In genomic region chr8:105621841-105622240, GRCm38 (mm10) we compare ENCODE assay signal across 9 mouse cellular contexts. TPM values are rescaled to one million over a fixed set of nuclear protein-coding genes. Genes with fewer than 3 reads are reported as not detected.
DNase-seq lines count a peak whose midpoint lies in the region; ATAC-seq lines count a peak whose summit lies in the region.
"Had no signal": no experiment of that assay in that cellular context is flagged by ENCODE, and none has a peak within 500 bp of the region (broad histone marks: within the 10 kb centered on the region; RNA-seq: fewer than 3 reads in every experiment).

No protein-coding gene starts in this region.

- no peak overlapping the region for H3K27ac ChIP-seq in heart, embryonic 10.5 days
- H3K27ac ChIP-seq in hindbrain, embryonic 15.5 days (replicated peaks), result peak overlapping the region; percentile 51; the same call in 1 of the 2 replicates
- H3K27ac ChIP-seq in neural tube, embryonic 13.5 days (replicated peaks), result peak overlapping the region; percentile 73

- 83% methylated on average over 4 of the region's 4 CpGs for WGBS in heart, embryonic 10.5 days
- 33% methylated on average over 4 of the region's 4 CpGs for WGBS in hindbrain, embryonic 15.5 days
- WGBS in neural tube, embryonic 13.5 days, result 35% methylated on average over 4 of the region's 4 CpGs

- no peak overlapping the region for H3K4me3 ChIP-seq in heart, embryonic 10.5 days
- H3K4me3 ChIP-seq in hindbrain, embryonic 15.5 days, result no peak overlapping the region
- H3K4me3 ChIP-seq in neural tube, embryonic 13.5 days, result no peak overlapping the region

- no peaks in the 10 kb centered on the region for H3K27me3 ChIP-seq in heart, embryonic 10.5 days (ENCODE audit: insufficient read depth, poor library complexity, severe bottlenecking)
- no peaks in the 10 kb centered on the region for H3K27me3 ChIP-seq in hindbrain, embryonic 15.5 days
- H3K27me3 ChIP-seq in neural tube, embryonic 13.5 days, result no peaks in the 10 kb centered on the region
- H3K27me3 ChIP-seq: megakaryocyte, embryonic 14.5 days had no signal

- DNase-seq in heart, embryonic 10.5 days (ENCODE audit: low spot score), result peak; percentile 64
- DNase-seq in heart, adult 11 months, result no peak
- peak; percentile 13 for DNase-seq in right cerebral cortex, postnatal 14 days
- no peak for DNase-seq in right cerebral cortex, postnatal 25 days
- DNase-seq in c-Kit-positive CD71-positive TER-119-positive erythroid progenitor cells, embryonic 14.5 days (ENCODE audit: low spot score), result no peak
- DNase-seq in left cerebral cortex, postnatal 14 days (ENCODE audit: low spot score in 2 of 2), result no peak

- H3K4me1 ChIP-seq in heart, embryonic 10.5 days, result peaks cover 35% of the 10 kb centered on the region
- H3K4me1 ChIP-seq in hindbrain, embryonic 15.5 days (replicated peaks), result peaks cover 18% of the 10 kb centered on the region
- H3K4me1 ChIP-seq in neural tube, embryonic 13.5 days (replicated peaks), result peaks cover 46% of the 10 kb centered on the region

- ATAC-seq in hindbrain, embryonic 15.5 days (ENCODE audit: low FRiP score, low read depth), result peak; percentile 9; the same call in 1 of the 2 replicates
- ATAC-seq in neural tube, embryonic 13.5 days (ENCODE audit: low read depth), result no peak

- no peaks in the 10 kb centered on the region for H3K9me3 ChIP-seq in heart, embryonic 10.5 days
- H3K9me3 ChIP-seq in hindbrain, embryonic 15.5 days, result no peaks in the 10 kb centered on the region
- no peaks in the 10 kb centered on the region for H3K9me3 ChIP-seq in neural tube, embryonic 13.5 days
- H3K9me3 ChIP-seq: megakaryocyte, embryonic 14.5 days had no signal

- no peak overlapping the region for H3K9ac ChIP-seq in hindbrain, embryonic 15.5 days
- peak overlapping the region; percentile 26; the same call in 1 of the 2 replicates for H3K9ac ChIP-seq in neural tube, embryonic 13.5 days

- peaks cover 67% of the 10 kb centered on the region for H3K36me3 ChIP-seq in heart, embryonic 10.5 days
- H3K36me3 ChIP-seq in hindbrain, embryonic 15.5 days, result peaks cover 49% of the 10 kb centered on the region
- peaks cover 62% of the 10 kb centered on the region for H3K36me3 ChIP-seq in neural tube, embryonic 13.5 days

- intact Hi-C loops in left cerebral cortex, postnatal 14 days (cut with DNase I), result loop anchor here (2.0 to 5.0 kb wide), 2 partner anchors 15 to 75 kb away; partner anchors contain the start of genes Agrp and Ctcf

- no peak overlapping the region for H3K4me2 ChIP-seq in hindbrain, embryonic 15.5 days
- no peak overlapping the region for H3K4me2 ChIP-seq in neural tube, embryonic 13.5 days

RNA-seq across cellular contexts. Expression of gene Ctcf, which starts 14.5 kb away (rescaled TPM):
- polyA plus RNA-seq in heart, embryonic 10.5 days (2016; fragmentation: Nextera tagmentation; extraction: Ambion mirVana), result 70.3 and 103 TPM in 2 replicates
- 100 and 101 TPM in 2 replicates for polyA plus RNA-seq in hindbrain, embryonic 15.5 days (2015; fragmentation: Nextera tagmentation; extraction: Ambion mirVana)
- polyA plus RNA-seq in neural tube, embryonic 13.5 days (2015; fragmentation: Nextera tagmentation; extraction: Ambion mirVana), result 105 and 118 TPM in 2 replicates
- 10 to 100 TPM; 57.5 to 58.9 TPM for total RNA-seq in left cerebral cortex, postnatal 14 days (2021)

RNA-seq across cellular contexts. Expression of gene Agrp, which starts 15.4 kb away (rescaled TPM):
- 0.31 and 0.35 TPM in 2 replicates for polyA plus RNA-seq in heart, embryonic 10.5 days (2016; fragmentation: Nextera tagmentation; extraction: Ambion mirVana)
- polyA plus RNA-seq in hindbrain, embryonic 15.5 days (2015; fragmentation: Nextera tagmentation; extraction: Ambion mirVana), result 0.56 and 0.80 TPM in 2 replicates
- polyA plus RNA-seq in neural tube, embryonic 13.5 days (2015; fragmentation: Nextera tagmentation; extraction: Ambion mirVana), result 2.0 TPM in 2 replicates
- total RNA-seq in left cerebral cortex, postnatal 14 days (2021), result under 1 TPM in 1 of 2 experiments, not detected in 1; 0.51 TPM

RNA-seq across cellular contexts. Expression of gene Ripor1, which starts 16.8 kb away (rescaled TPM):
- 34.8 and 37.3 TPM in 2 replicates for polyA plus RNA-seq in heart, embryonic 10.5 days (2016; fragmentation: Nextera tagmentation; extraction: Ambion mirVana)
- polyA plus RNA-seq in hindbrain, embryonic 15.5 days (2015; fragmentation: Nextera tagmentation; extraction: Ambion mirVana), result 35.2 and 39.3 TPM in 2 replicates
- polyA plus RNA-seq in neural tube, embryonic 13.5 days (2015; fragmentation: Nextera tagmentation; extraction: Ambion mirVana), result 30.5 and 35.9 TPM in 2 replicates
- total RNA-seq in left cerebral cortex, postnatal 14 days (2021), result 10 to 100 TPM; 81.0 to 81.3 TPM

RNA-seq across cellular contexts. Expression of gene Atp6v0d1, which starts 56.0 kb away (rescaled TPM):
- polyA plus RNA-seq in heart, embryonic 10.5 days (2016; fragmentation: Nextera tagmentation; extraction: Ambion mirVana), result 69.7 and 70.6 TPM in 2 replicates
- 222 and 231 TPM in 2 replicates for polyA plus RNA-seq in hindbrain, embryonic 15.5 days (2015; fragmentation: Nextera tagmentation; extraction: Ambion mirVana)
- polyA plus RNA-seq in neural tube, embryonic 13.5 days (2015; fragmentation: Nextera tagmentation; extraction: Ambion mirVana), result 195 and 211 TPM in 2 replicates
- total RNA-seq in left cerebral cortex, postnatal 14 days (2021), result 100 to 1,000 TPM; 347 to 370 TPM

Comparison
In these comparisons a context has a peak if more than half of its experiments do, and no peak if none do; other contexts are left out.
1. DNase-seq: peak in heart, embryonic 10.5 days (single experiment) and right cerebral cortex, postnatal 14 days (single experiment); none in heart, adult 11 months (single experiment), right cerebral cortex, postnatal 25 days (single experiment), c-Kit-positive CD71-positive TER-119-positive erythroid progenitor cells, embryonic 14.5 days (single experiment) and left cerebral cortex, postnatal 14 days (0 of 2).